Mouse (Mus musculus) macrophage (primary cell): Measurements from ENCODE around the gene 1810049J17Rik. TPM values are rescaled to one million over a fixed set of nuclear protein-coding genes. Genes with fewer than 3 reads are reported as not detected.

Experiments used
- H3K27ac ChIP-seq: fragments of 350-480 bp; formaldehyde crosslinking; 2 replicates; pipeline ENCODE4 v1.9.0; 2021
- H3K36me3 ChIP-seq: fragments of 350-480 bp; formaldehyde crosslinking; 2 replicates; pipeline ENCODE4 v1.9.0; 2021; ENCODE audit errors: inconsistent target
- H3K4me3 ChIP-seq: fragments of 350-480 bp; formaldehyde crosslinking; 2 replicates; pipeline ENCODE4 v1.9.0; 2021; ENCODE audit errors: inconsistent target
- H3K79me2 ChIP-seq: fragments of 350-480 bp; formaldehyde crosslinking; 2 replicates; pipeline ENCODE4 v1.9.0; 2021; ENCODE audit errors: inconsistent target
- WGBS: methylation state at CpG from one replicate; pipeline ENCODE4 v1.1.7; 2026; ENCODE audit warnings: inconsistent platforms; ENCODE audit not compliant: missing documents; 5-methylcytosine and 5-hydroxymethylcytosine counted together
- polyA plus RNA-seq: library from polyadenylated mRNA; stranded (reverse); fragments of 250-400 nt; gene quantifications from 3 replicates; pipeline ENCODE4 v1.2.4, GENCODE M21; 2018; ENCODE audit warnings: inconsistent platforms

1810049J17Rik gene
- polyA plus RNA-seq, 1 experiment from 2014 or later: 3.2 TPM

- no peak overlapping the region for H3K4me3 ChIP-seq
- H3K36me3 ChIP-seq: no peaks in the 10 kb centered on the region
- peaks cover 100% of the 10 kb centered on the region for H3K79me2 ChIP-seq
- no peak overlapping the region for H3K27ac ChIP-seq
These were observed 9.2 kb upstream of the 1810049J17Rik start for GRCm38 (mm10) chr15:12330892-12331291.

GRCm38 (mm10) chr15:12330389-12330788 lies 8.7 kb upstream of the 1810049J17Rik start:
- WGBS: 100% methylated on average over 2 of the region's 3 CpGs
- H3K36me3 ChIP-seq: no peaks in the 10 kb centered on the region
- peaks cover 100% of the 10 kb centered on the region for H3K79me2 ChIP-seq
- no peak overlapping the region for H3K4me3 ChIP-seq
- no peak overlapping the region for H3K27ac ChIP-seq

DNA sequence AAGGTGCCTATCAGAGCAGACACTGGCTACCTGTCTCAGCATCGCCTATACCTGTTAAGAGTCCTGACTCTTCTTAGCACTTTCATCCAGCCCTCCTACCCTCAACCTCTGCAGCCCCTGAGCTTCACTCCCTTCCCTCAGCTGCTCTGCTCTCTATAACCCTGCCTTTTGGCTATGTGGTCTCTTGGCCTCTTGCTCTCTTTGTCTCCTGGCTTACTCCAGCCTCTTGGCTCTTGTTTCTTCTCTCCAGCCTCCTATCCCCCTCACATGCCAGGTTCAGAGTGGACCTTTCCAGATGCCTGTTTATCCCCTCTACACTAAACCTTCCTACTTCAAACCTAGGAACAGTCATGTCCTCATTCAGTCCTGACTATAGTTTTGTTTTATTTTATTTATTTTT lies 2.6 kb upstream of the 1810049J17Rik start:
- WGBS: 93% methylated on average over 1 of the region's 1 CpGs

DNA sequence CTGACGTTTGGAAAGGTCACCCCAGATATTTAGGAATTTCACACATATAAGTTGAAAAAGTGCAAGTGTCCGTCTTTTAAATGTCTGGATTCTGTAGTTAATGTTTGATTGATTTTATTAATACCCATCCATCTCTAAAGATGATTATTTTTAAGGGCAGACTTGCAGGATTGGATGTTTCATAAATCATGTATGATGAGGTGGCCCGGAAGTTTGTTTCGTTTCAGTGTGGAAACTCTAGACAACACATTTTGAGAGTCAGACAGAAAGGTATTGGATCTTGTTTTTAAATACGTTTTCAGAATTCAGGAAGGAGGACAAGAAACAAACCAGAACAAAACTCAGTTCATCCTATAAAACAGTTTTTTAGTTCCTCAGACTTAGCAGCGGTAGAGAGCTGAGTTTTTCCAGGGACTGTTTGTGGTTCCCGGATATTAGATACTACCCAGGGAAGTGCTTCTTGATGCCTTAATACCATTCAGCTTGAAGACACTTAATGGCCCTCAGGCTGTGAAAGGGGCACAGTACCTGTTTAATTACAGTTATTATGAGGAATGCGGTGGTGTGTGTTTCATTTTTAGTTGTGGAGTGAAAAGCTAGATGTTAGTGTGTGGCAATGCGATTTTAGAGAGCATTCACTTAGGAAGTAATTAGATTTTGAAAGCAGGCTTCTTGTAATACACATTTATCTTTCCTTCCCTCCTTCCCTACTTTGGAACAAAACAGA lies 1.1 kb upstream of the 1810049J17Rik start:
- Histone ChIP-seq H3K4me3 (peak overlapping the region; percentile 89), H3K27ac (peak overlapping the region; percentile 75), H3K79me2 (peaks cover 60% of the 10 kb centered on the region), H3K36me3 (no peaks in the 10 kb centered on the region)
- WGBS: 5% methylated on average over 9 of the region's 9 CpGs

More for the DNA sequence above, 2.6 kb upstream of the 1810049J17Rik start:
- H3K79me2 ChIP-seq: peaks cover 75% of the 10 kb centered on the region
- no peaks in the 10 kb centered on the region for H3K36me3 ChIP-seq
- no peak overlapping the region for H3K4me3 ChIP-seq
- H3K27ac ChIP-seq: no peak overlapping the region

DNA sequence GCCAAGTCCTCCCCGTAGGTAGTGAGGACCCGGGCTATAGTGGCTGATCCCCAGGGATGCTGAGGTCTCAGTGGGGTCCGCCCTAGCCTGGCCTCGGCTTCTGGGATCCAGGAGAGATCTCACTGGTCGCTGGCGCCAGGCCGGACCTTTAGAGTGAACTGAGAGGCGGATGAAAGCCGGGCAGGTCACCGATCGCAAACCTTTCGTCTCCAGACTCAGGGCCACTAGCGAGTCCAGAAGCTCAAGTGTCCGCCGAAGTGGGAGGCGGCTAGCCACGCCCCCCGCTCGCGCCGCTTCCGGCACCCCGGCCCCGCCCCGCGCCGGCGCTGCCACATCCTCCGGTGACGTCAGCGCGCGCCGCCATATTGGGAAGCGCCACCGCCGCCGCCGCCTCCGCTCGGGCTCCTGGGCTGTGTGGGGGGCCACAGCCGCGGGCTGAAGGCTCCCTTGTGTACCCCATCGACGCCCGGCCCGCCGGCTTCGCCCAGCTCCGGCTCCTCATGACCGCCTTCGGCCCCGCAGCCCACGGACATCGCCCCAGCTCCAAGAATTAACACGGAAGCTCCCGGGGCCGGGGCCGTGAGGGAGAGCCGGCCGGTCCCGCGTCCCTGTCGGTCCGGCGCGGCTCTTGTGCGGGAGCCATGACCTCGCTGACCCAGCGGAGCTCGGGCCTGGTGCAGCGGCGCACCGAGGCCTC lies 460 bp downstream of the 1810049J17Rik start, which contains the start of gene Golph3:
Gene Golph3, plus strand, starts transcription at position 360 of the 697 bp plus-strand sequence.
- peak within 1 kb of the TSS; percentile 89 for H3K4me3 ChIP-seq
- WGBS: 1% methylated on average over 72 of the region's 74 CpGs

DNA sequence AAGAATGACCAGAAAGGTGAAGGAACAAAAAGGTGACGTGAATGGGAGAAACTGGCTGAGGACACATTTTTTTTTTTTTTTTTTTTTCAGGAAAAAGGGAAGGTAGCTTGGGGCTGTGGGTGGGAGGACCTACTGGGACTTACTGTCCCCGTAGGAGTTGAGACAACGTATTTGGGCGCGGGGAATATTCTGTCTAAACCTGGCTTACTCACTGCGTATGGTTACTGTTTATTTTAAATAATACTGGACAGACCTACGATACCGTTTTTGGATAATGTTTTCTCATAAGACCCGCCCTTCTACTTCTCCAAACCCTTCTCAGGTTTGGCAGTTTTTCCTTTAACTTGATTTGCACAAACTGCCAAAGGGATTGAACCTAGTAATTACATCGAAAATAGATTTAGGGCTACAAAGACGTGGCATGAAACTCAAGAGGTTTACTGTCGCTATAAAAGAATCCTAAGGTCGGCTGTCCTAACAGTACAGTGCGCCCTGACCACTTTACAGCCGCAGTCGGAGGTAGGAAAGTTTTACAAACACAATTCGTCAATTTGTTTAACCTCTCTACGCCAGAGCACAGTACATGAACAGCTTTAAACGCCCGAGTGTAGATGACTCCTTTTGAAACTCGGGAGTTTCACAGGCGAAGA lies 1.1 kb downstream of the 1810049J17Rik start:
- peaks cover 38% of the 10 kb centered on the region for H3K79me2 ChIP-seq
- H3K36me3 ChIP-seq: no peaks in the 10 kb centered on the region
- peak overlapping the region; percentile 69 for H3K4me3 ChIP-seq
- 3% methylated on average over 22 of the region's 22 CpGs for WGBS
- H3K27ac ChIP-seq: peak overlapping the region; percentile 36; the same call in 1 of the 2 replicates

More for the DNA sequence above, 460 bp downstream of the 1810049J17Rik start, which contains the start of gene Golph3:
- Histone ChIP-seq H3K79me2 (peaks cover 44% of the 10 kb centered on the region), H3K27ac (peak within 1 kb of the TSS; percentile 75), H3K36me3 (no peaks in the 10 kb centered on the region)

DNA sequence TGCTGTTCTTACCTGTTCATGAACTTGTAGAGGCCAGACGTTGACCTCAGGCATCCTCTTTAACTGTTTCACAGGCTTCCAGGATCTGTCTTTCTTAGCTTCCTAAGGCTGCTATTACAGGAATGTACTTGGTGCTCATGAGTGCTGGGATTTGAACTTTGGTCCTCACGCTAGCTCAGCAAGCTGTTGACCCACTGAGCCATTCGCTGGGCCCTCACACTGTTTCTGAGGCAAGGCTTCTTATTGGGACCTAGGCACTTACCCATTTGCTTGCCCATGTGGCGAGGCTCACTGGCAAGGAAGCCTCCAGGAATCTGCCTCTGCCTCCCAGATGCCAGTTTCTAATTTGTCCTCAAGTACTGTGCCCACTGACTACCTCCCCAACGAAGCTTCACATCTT lies 1.8 kb downstream of the 1810049J17Rik start:
- H3K36me3 ChIP-seq: no peaks in the 10 kb centered on the region
- H3K27ac ChIP-seq: no peak overlapping the region
- peaks cover 31% of the 10 kb centered on the region for H3K79me2 ChIP-seq
- H3K4me3 ChIP-seq: no peak overlapping the region
- WGBS: 64% methylated on average over 5 of the region's 5 CpGs

DNA sequence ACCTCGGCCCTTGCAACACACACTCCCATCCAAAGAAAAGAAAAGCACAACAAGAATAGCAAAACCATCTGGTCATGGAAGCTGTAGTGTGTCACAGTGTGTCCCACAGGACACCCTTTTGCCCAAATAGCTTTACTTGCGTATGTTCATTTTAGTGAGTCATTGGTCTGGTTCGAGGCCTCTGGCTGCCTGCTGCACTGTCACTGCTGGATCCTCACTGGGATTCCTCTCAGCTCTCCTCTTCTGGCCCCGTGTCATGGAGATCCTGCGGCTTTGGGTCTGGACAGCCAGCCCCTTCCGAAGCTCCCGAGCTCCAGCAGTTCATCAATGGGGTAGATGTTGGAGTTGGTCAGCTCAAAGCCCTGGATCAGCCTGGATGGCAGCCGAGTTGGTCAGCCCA lies 3.2 kb downstream of the 1810049J17Rik start:
- Histone ChIP-seq H3K4me3 (no peak overlapping the region), H3K79me2 (peaks cover 16% of the 10 kb centered on the region), H3K27ac (no peak overlapping the region), H3K36me3 (no peaks in the 10 kb centered on the region)
- WGBS: 96% methylated on average over 8 of the region's 8 CpGs

DNA sequence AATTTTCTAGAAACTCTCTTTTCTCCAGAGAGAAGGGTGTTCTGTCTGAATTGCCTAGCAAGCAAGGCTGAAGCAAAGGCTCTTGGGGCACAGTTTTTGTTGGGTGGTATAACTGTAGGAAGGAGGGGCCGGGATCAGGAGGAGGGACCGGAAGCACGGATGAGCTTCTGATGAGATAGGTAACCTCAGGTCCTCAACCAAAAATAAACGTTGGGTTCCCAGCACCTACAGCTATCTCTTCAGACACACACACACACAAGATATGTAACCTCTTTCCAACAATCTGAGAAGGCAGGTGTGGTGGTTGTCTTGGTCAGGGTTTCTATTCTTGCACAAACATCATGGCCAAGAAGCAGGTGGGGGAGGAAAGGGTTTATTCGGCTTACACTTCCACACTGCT lies 4.4 kb downstream of the 1810049J17Rik start:
- Histone ChIP-seq H3K27ac (no peak overlapping the region), H3K4me3 (no peak overlapping the region), H3K79me2 (peaks cover 5% of the 10 kb centered on the region), H3K36me3 (no peaks in the 10 kb centered on the region)
- 89% methylated on average over 5 of the region's 5 CpGs for whole genome bisulfite sequencing

- 75% methylated on average over 2 of the region's 2 CpGs for WGBS
- Histone ChIP-seq H3K27ac (no peak overlapping the region), H3K4me3 (no peak overlapping the region), H3K79me2 (no peaks in the 10 kb centered on the region), H3K36me3 (no peaks in the 10 kb centered on the region)
These were observed 5.7 kb downstream of the 1810049J17Rik start for GRCm38 (mm10) chr15:12315996-12316395.

DNA sequence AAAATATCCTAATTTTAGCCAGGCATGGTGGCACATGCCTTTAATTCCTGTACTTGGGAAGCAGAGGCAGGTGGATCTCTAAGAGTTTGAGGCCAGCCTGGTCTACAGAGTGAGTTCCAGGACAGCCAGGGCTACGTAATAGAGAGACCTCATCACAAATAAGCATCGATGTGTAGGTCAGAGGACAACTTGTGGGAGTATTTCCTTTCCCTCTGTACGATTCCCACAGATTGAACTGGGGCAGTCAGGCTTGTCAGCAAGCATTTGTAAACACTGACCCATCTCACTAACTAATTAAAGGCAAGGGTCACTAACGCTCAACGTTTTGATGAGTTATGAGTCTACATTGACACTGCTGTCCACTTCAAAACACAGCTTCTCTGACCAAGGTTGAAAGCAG lies 7.1 kb downstream of the 1810049J17Rik start:
- 96% methylated on average over 5 of the region's 5 CpGs for WGBS
- H3K27ac ChIP-seq: no peak overlapping the region
- no peaks in the 10 kb centered on the region for H3K79me2 ChIP-seq
- no peaks in the 10 kb centered on the region for H3K36me3 ChIP-seq
- no peak overlapping the region for H3K4me3 ChIP-seq

- 60% methylated on average over 1 of the region's 1 CpGs for WGBS
- no peak overlapping the region for H3K4me3 ChIP-seq
- no peak overlapping the region for H3K27ac ChIP-seq
- no peaks in the 10 kb centered on the region for H3K36me3 ChIP-seq
- H3K79me2 ChIP-seq: no peaks in the 10 kb centered on the region
These were observed 8.4 kb downstream of the 1810049J17Rik start for GRCm38 (mm10) chr15:12313255-12313654.

DNA sequence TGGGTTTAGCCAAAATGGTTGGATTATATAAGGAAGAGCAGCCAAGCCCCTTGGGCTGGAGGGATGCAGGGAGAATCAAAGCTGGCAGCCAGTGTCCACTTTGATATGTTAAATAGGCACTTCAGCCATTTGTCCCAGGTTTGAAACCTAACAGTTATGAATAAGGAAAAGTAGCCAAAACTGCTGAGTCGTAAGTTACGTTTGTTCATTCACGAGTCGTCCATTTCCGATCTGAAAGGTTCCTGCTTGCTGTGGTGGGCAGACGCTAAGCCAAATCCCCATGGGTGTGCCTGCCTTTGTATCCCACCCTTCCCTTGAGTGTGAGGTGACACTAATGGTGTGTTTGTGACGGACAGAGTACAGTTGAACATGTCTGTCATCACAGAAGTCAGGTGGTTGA lies 10.2 kb downstream of the 1810049J17Rik start:
- 77% methylated on average over 7 of the region's 7 CpGs for WGBS
- no peaks in the 10 kb centered on the region for H3K36me3 ChIP-seq
- H3K27ac ChIP-seq: no peak overlapping the region
- H3K4me3 ChIP-seq: no peak overlapping the region
- H3K79me2 ChIP-seq: no peaks in the 10 kb centered on the region

DNA sequence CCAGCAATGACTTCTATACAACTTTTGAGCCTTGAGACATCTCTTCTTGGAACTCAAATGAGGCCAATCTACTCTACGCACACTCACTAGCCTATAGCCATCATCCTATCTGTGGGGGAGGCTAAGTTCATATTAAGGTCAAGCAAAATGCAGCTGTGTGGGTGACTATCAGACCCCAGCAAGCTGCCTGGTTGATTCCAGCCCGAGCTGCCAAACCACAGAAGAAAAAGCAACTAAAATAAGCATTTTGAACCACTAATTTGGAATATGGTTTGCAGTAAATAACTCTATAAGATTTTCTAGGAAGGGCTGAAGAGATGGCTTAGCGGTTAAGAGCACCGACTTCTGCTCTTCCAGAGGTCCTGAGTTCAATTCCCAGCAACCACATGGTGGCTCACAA lies 11.0 kb downstream of the 1810049J17Rik start:
- Histone ChIP-seq H3K36me3 (no peaks in the 10 kb centered on the region), H3K27ac (no peak overlapping the region), H3K4me3 (no peak overlapping the region), H3K79me2 (no peaks in the 10 kb centered on the region)
- WGBS: 84% methylated on average over 4 of the region's 4 CpGs

- Histone ChIP-seq H3K36me3 (no peaks in the 10 kb centered on the region), H3K79me2 (no peaks in the 10 kb centered on the region), H3K27ac (no peak overlapping the region), H3K4me3 (no peak overlapping the region)
- 59% methylated on average over 4 of the region's 5 CpGs for WGBS
These were observed 13.2 kb downstream of the 1810049J17Rik start for GRCm38 (mm10) chr15:12308539-12308938.
